Mouse (Mus musculus) spleen, postnatal 10 days (tissue): ENCODE results near the gene Zfp346.
A peak's percentile ranks its signal among the peaks of the same experiment; 100 is the strongest.

Experiments used
- DNase-seq, 2 experiments: peaks; one replicate each; pipeline ENCODE4 v3.0.0; 2021 to 2022; ENCODE audit warnings: low spot score in 2 of 2

Zfp346 gene

GRCm38 (mm10) chr13:55152621-55153415 is 47.7 kb downstream of the Zfp346 start, which contains the start of gene Fgfr4:
Fgfr4 (plus strand) TSS chr13:55152640.
- no peak for DNase-seq

GRCm38 (mm10) chr13:55153951-55154350 is 48.8 kb downstream of the Zfp346 start:
- DNase-seq = no peak

- DNase-seq = no peak
Observed at GRCm38 (mm10) chr13:55162365-55162764, 57.3 kb downstream of the Zfp346 start.

- DNase-seq = no peak
Observed at GRCm38 (mm10) chr13:55163553-55163952, 58.4 kb downstream of the Zfp346 start.

GRCm38 (mm10) chr13:55165831-55166339 is 60.8 kb downstream of the Zfp346 start:
- no peak for DNase-seq

- DNase-seq = no peak
Observed at GRCm38 (mm10) chr13:55166806-55167725, 62.0 kb downstream of the Zfp346 start.

GRCm38 (mm10) chr13:55167798-55168197 is 62.7 kb downstream of the Zfp346 start:
- no peak for DNase-seq

- DNase-seq = no peak
Observed at GRCm38 (mm10) chr13:55168255-55168654, 63.1 kb downstream of the Zfp346 start.

GRCm38 (mm10) chr13:55168958-55169369 is 63.9 kb downstream of the Zfp346 start:
- DNase-seq = no peak

- DNase-seq = no peak
Observed at GRCm38 (mm10) chr13:55171517-55172335, 66.6 kb downstream of the Zfp346 start.

GRCm38 (mm10) chr13:55172336-55172770 is 67.2 kb downstream of the Zfp346 start:
- DNase-seq = no peak

GRCm38 (mm10) chr13:55174347-55174746 is 69.2 kb downstream of the Zfp346 start:
- no peak for DNase-seq

- no peak for DNase-seq
Observed at GRCm38 (mm10) chr13:55176265-55176664, 71.2 kb downstream of the Zfp346 start.

GRCm38 (mm10) chr13:55177903-55178496 is 72.9 kb downstream of the Zfp346 start:
- no peak for DNase-seq

- DNase-seq = peak; percentile 64 to 78
Observed at GRCm38 (mm10) chr13:55178556-55178955, 73.4 kb downstream of the Zfp346 start.

- no peak for DNase-seq
Observed at GRCm38 (mm10) chr13:55179591-55179990, 74.5 kb downstream of the Zfp346 start.

GRCm38 (mm10) chr13:55181786-55182172 is 76.7 kb downstream of the Zfp346 start:
- no peak for DNase-seq

- DNase-seq = peak; percentile 63 to 66
Observed at GRCm38 (mm10) chr13:55182173-55182894, 77.2 kb downstream of the Zfp346 start.

GRCm38 (mm10) chr13:55183382-55183781 is 78.3 kb downstream of the Zfp346 start:
- DNase-seq = no peak
